7 mouse cellular contexts compared by ENCODE assay signal in genomic region chr15:83084022-83084640, GRCm38 (mm10). TPM values are rescaled to one million over a fixed set of nuclear protein-coding genes. Genes with fewer than 3 reads are reported as not detected.
A peak's percentile ranks its signal among the peaks of the same experiment; 100 is the strongest.
DNase-seq lines count a peak whose midpoint lies in the region; ATAC-seq lines count a peak whose summit lies in the region.

No protein-coding gene starts in this region.

- ATAC-seq in megakaryocyte progenitor cell, adult 5-6 weeks (replicated peaks; ENCODE audit: poor library complexity) = no peak

- DNase-seq in thymus, postnatal 14 days = peak; percentile 41
- no peak for DNase-seq in thymus, postnatal 0 days (ENCODE audit: low spot score)
- DNase-seq in heart, adult 9 months (ENCODE audit: low spot score in 2 of 2) = peak; percentile 53 to 70
- DNase-seq in kidney, postnatal 36 days = peak; percentile 66 to 72
- peak; percentile 51 for DNase-seq in retina, postnatal 1 day
- DNase-seq in cerebellum, postnatal 4 days (ENCODE audit: low spot score in 2 of 2) = no peak

RNA-seq across cellular contexts. Expression of gene Serhl, which starts 5.2 kb away (rescaled TPM):
- polyA plus RNA-seq in thymus, postnatal 0 days (2015; fragmentation: Nextera tagmentation; extraction: Ambion mirVana) = 74.8 and 83.2 TPM in 2 replicates
- 36.7 and 56.1 TPM in 2 replicates for total RNA-seq in megakaryocyte progenitor cell, adult 5-6 weeks (2015)
- total RNA-seq in megakaryocyte progenitor cell, adult 5-6 weeks (2017) = 37.9 and 40.8 TPM in 2 replicates

RNA-seq across cellular contexts. Expression of gene Rrp7a, which starts 38.5 kb away (rescaled TPM):
- 66.2 and 66.9 TPM in 2 replicates for polyA plus RNA-seq in thymus, postnatal 0 days (2015; fragmentation: Nextera tagmentation; extraction: Ambion mirVana)
- 47.7 and 50.9 TPM in 2 replicates for total RNA-seq in megakaryocyte progenitor cell, adult 5-6 weeks (2015)
- 56.3 and 69.6 TPM in 2 replicates for total RNA-seq in megakaryocyte progenitor cell, adult 5-6 weeks (2017)

RNA-seq across cellular contexts. Expression of gene Nfam1, which starts 51.0 kb away (rescaled TPM):
- polyA plus RNA-seq in thymus, postnatal 0 days (2015; fragmentation: Nextera tagmentation; extraction: Ambion mirVana) = 3.2 and 3.6 TPM in 2 replicates
- total RNA-seq in megakaryocyte progenitor cell, adult 5-6 weeks (2015) = 40.9 and 43.6 TPM in 2 replicates
- total RNA-seq in megakaryocyte progenitor cell, adult 5-6 weeks (2017) = 45.3 and 53.5 TPM in 2 replicates

Comparison
In these comparisons a context has a peak if more than half of its experiments do, and no peak if none do; other contexts are left out.
1. DNase-seq: peak in thymus, postnatal 14 days (single experiment), heart, adult 9 months (2 of 2), kidney, postnatal 36 days (2 of 2) and retina, postnatal 1 day (single experiment); none in thymus, postnatal 0 days (single experiment) and cerebellum, postnatal 4 days (0 of 2).